Mouse (Mus musculus) thymus, adult 2 months (tissue): ENCODE results near the gene Esr1. TPM values are rescaled to one million over a fixed set of nuclear protein-coding genes. Genes with fewer than 3 reads are reported as not detected.

ENCODE experiments used
- DNase-seq: peaks from one replicate; pipeline ENCODE4 v3.0.0; 2021
- H3K27ac ChIP-seq: fragments of 200-500 bp; 2 replicates; pipeline ENCODE4 v1.5.1; 2012; ENCODE audit warnings: low read length, control low read depth; ENCODE audit not compliant: control insufficient read depth, insufficient read depth
- H3K27me3 ChIP-seq: fragments of 200-500 bp; 2 replicates; pipeline ENCODE4 v1.6.1; 2012; ENCODE audit warnings: mild to moderate bottlenecking, low read length, moderate library complexity, mixed read lengths; ENCODE audit not compliant: control insufficient read depth, insufficient read depth
- H3K36me3 ChIP-seq: fragments of 200-500 bp; 2 replicates; pipeline ENCODE4 v1.6.1; 2012; ENCODE audit warnings: mild to moderate bottlenecking, low read length, moderate library complexity; ENCODE audit not compliant: control insufficient read depth, insufficient read depth
- H3K4me1 ChIP-seq: fragments of 200-500 bp; replicated peaks from 2 replicates; pipeline ENCODE4 v1.6.1; 2012; ENCODE audit warnings: low read length; ENCODE audit not compliant: control insufficient read depth, insufficient read depth
- H3K4me3 ChIP-seq: fragments of 200-500 bp; 2 replicates; pipeline ENCODE4 v1.5.1; 2012; ENCODE audit warnings: mild to moderate bottlenecking, low read length, control low read depth, moderate library complexity; ENCODE audit not compliant: control insufficient read depth, insufficient read depth
- CTCF ChIP-seq: fragments of 200-500 bp; IDR thresholded peaks from 2 replicates; pipeline ENCODE4 v1.5.1; 2012; ENCODE audit warnings: mild to moderate bottlenecking, control low read depth, low read length, moderate library complexity, borderline replicate concordance; ENCODE audit not compliant: control insufficient read depth, poor library complexity, insufficient read depth; ENCODE audit errors: extremely low read depth
- POLR2A ChIP-seq: fragments of 200-500 bp; IDR thresholded peaks from 2 replicates; pipeline ENCODE4 v1.6.1; 2012; ENCODE audit warnings: mild to moderate bottlenecking, low read length, control low read depth, moderate library complexity; ENCODE audit not compliant: control insufficient read depth, poor library complexity, insufficient read depth; ENCODE audit errors: extremely low read depth
- WGBS: fragments of 180-500 bp; shearing (Covaris S2); methylation state at CpG from one replicate; pipeline ENCODE4 v1.1.7; 2018; 5-methylcytosine and 5-hydroxymethylcytosine counted together
- polyA plus RNA-seq: library from polyadenylated mRNA; depleted of rRNA; stranded (reverse); fragments of >200 nt; gene quantifications from 2 replicates; pipeline ENCODE4 v1.2.3, GENCODE M21; 2012

Gene Esr1
- polyA plus RNA-seq, 1 experiment, result 3.4 TPM

DNA sequence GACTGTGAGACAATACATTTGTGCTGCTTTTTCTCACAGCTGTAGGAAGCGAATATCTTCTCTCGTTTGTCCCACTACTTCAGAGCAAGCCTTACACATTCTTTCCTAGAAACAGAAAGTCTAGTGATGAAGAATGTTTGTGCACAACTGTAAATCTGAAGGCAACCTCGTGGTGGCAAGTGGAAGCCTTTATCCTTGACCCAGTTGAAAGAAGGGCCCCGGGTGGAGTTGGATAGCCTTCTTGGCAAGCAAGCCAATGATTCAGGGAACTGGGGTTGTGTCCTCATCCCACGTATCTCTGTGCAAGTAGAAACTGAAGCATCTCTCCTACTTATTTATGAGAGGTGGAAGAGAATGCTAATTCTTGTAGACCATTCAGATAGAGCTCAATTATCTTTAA is 71.7 kb downstream of the Esr1 start:
- whole genome bisulfite sequencing, result 91% methylated on average over 5 of the region's 5 CpGs
- DNase-seq, result no peak
- H3K4me3 ChIP-seq, result no peak overlapping the region
- H3K27me3 ChIP-seq, result no peaks in the 10 kb centered on the region
- H3K4me1 ChIP-seq, result no peaks in the 10 kb centered on the region
- no peak for TF ChIP-seq POLR2A
- no peaks in the 10 kb centered on the region for H3K36me3 ChIP-seq
- H3K27ac ChIP-seq, result no peak overlapping the region

DNA sequence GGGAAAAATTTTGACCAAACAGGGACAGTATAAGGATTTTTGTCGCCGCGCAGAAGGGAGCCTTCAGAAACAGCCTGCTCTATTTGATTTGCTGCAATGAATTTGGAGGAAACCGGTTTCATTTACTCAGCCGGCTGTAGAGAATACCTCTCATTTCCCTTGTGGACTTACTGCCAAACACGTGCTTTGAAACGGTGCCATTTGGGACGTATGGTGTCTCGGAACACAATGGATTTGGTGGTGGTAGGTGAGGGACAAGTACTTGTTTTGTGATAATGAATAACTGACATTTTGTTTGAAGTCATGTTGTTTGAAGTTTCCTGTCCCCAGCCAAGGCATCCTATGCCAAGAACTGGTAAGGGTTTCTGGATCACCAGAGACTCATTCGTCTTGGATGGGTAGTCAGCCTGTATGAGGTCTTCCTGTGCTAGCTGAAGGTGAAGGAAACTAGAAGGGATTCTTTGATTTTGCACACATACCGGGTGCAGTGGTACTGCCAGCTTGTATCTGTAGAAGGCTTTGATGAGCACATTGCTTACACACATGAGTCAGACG is 72.4 kb downstream of the Esr1 start:
- no peaks in the 10 kb centered on the region for H3K27me3 ChIP-seq
- DNase-seq, result no peak
- H3K36me3 ChIP-seq, result no peaks in the 10 kb centered on the region
- H3K4me1 ChIP-seq, result no peaks in the 10 kb centered on the region
- H3K27ac ChIP-seq, result no peak overlapping the region
- no peak overlapping the region for H3K4me3 ChIP-seq
- no peak for TF ChIP-seq POLR2A
- TF ChIP-seq CTCF, result no peak
- 93% methylated on average over 12 of the region's 12 CpGs for WGBS

DNA sequence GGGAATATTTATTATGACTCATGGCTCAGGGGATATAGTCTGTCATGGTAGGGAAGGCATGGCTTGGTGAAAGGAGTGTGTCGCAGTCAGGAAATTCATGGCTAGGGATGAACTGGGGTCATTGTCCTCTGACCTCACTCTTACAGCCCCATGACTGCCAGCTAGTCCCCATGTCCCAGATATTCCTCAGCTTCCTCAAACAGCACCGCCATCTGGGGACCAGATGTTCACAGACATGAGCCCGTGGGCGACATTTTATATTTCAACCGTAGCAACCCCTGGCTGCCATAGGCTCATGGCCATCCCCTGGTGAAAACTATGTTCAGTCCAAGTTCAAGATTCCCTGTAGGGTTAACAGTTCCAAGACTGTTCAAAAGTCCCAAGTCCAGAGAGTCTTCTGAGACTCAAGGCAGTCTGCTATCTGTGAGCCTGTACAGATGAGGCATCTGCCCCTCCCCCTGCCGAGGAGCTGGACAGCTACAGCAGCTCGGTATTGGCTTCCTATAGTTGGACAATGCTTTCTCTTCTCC is 83.0 kb downstream of the Esr1 start:
- no peak for TF ChIP-seq POLR2A
- TF ChIP-seq CTCF, result no peak
- DNase-seq, result no peak
- Histone ChIP-seq H3K27me3 (no peaks in the 10 kb centered on the region), H3K4me1 (no peaks in the 10 kb centered on the region), H3K36me3 (no peaks in the 10 kb centered on the region), H3K27ac (no peak overlapping the region), H3K4me3 (no peak overlapping the region)
- WGBS, result 93% methylated on average over 7 of the region's 7 CpGs

DNA sequence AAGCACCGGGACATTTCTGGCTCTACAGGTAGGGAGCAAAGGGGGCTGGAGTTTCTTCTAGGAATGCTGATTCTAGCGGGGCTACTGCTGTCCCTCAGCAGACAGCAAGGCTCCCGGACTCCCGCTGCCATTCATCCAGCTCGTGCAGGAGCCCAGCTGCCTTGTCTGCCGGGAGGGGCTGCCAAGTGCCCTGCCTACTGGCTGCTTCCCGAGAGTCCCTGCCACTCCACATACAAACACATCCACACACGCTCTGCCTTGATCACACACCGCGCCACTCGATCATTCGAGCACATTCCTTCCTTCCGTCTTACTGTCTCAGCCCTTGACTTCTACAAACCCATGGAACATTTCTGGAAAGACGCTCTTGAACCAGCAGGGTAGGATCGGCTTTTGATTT is 98.5 kb downstream of the Esr1 start:
- 70% methylated on average over 15 of the region's 15 CpGs for WGBS
- no peaks in the 10 kb centered on the region for H3K36me3 ChIP-seq
- no peak overlapping the region for H3K27ac ChIP-seq
- TF ChIP-seq CTCF (no peak), POLR2A (no peak)
- 0 out of 2 replicates have a peak, but pooled peaks cover 3% of the 10 kb centered on the region for H3K4me1 ChIP-seq
- DNase-seq, result no peak
- no peak overlapping the region for H3K4me3 ChIP-seq
- no peaks in the 10 kb centered on the region; the same call in 1 of the 2 replicates for H3K27me3 ChIP-seq

DNA sequence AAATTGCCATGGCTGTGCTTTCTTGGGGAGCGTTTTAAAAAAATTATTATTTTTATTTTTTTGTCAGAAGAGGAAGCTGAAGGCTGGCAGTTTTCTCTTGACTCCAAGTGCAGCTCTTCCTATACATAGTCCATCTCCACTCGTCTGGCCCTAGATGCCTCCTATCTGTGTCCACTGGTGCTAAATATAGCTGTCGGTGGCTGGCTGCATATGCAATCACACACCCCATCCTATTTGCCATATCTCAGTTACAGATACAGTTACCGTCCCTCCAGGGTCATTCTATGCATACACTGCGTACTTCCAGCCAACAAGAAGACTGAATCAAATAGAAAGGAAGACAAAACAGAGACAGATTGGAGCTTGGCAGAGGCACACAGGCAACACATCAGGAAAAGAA is 100.0 kb downstream of the Esr1 start:
- H3K4me3 ChIP-seq, result no peak overlapping the region
- no peaks in the 10 kb centered on the region for H3K36me3 ChIP-seq
- H3K27ac ChIP-seq, result no peak overlapping the region
- no peaks in the 10 kb centered on the region; the same call in 1 of the 2 replicates for H3K27me3 ChIP-seq
- no peak for TF ChIP-seq POLR2A
- TF ChIP-seq CTCF, result no peak
- 90% methylated on average over 5 of the region's 5 CpGs for WGBS
- H3K4me1 ChIP-seq, result 0 out of 2 replicates have a peak, but pooled peaks cover 3% of the 10 kb centered on the region
- DNase-seq, result no peak

DNA sequence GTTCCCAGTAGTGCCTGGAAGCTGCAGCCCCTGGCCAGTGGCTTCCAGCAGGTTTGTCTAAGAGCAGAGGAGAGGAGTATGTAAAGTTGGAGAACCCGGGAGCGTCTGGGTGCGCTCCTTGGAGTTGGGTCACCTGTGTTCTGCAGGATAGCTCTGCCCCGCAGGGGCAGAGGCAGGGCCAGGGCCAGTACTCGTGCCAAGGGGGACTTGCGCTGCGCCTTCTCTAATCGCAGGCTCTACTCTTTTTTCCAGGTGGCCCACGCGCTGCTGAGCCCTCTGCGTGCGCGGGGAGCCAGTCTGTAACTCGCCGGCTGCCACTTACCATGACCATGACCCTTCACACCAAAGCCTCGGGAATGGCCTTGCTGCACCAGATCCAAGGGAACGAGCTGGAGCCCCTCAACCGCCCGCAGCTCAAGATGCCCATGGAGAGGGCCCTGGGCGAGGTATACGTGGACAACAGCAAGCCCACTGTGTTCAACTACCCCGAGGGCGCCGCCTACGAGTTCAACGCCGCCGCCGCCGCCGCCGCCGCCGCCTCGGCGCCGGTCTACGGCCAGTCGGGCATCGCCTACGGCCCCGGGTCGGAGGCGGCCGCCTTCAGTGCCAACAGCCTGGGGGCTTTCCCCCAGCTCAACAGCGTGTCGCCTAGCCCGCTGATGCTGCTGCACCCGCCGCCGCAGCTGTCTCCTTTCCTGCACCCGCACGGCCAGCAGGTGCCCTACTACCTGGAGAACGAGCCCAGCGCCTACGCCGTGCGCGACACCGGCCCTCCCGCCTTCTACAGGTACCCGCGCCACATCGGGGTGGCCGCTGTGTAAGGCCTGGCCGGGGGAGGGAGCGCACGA is 100.9 kb downstream of the Esr1 start:
- DNase-seq, result no peak
- Histone ChIP-seq H3K27me3 (no peaks in the 10 kb centered on the region; the same call in 1 of the 2 replicates), H3K4me1 (0 out of 2 replicates have a peak, but pooled peaks cover 3% of the 10 kb centered on the region), H3K27ac (no peak overlapping the region), H3K4me3 (no peak overlapping the region), H3K36me3 (no peaks in the 10 kb centered on the region)
- TF ChIP-seq POLR2A, result no peak
- 51% methylated on average over 67 of the region's 68 CpGs for WGBS

DNA sequence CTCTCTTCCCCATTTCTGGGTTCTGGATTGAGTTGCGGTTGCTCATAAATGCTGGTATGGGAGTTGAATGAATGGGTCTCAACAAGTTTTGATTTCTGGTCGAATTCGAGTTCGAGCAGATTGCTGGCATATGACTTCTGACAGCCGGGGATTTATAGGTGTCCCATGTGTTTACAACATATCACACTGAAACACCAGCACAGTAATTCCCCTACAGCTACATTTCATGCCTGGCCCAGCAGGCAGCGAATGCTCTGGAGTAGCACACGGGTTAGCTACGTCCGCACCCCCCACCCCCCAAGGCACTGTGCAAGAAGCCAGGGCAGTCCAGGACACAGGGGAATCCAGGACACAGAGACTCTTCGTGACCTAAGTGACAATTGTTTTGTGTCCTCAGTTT is 102.0 kb downstream of the Esr1 start:
- 96% methylated on average over 10 of the region's 10 CpGs for WGBS
- Histone ChIP-seq H3K4me3 (no peak overlapping the region), H3K4me1 (0 out of 2 replicates have a peak, but pooled peaks cover 3% of the 10 kb centered on the region), H3K36me3 (no peaks in the 10 kb centered on the region), H3K27me3 (no peaks in the 10 kb centered on the region; the same call in 1 of the 2 replicates), H3K27ac (no peak overlapping the region)
- TF ChIP-seq POLR2A (no peak), CTCF (no peak)
- no peak for DNase-seq
